ENCODE assay signal across 36 mouse cellular contexts in genomic region chr2:180474864-180475263, GRCm38 (mm10). TPM values are rescaled to one million over a fixed set of nuclear protein-coding genes. Genes with fewer than 3 reads are reported as not detected.
"Had no signal": no experiment of that assay in that cellular context is flagged by ENCODE, and none has a peak within 500 bp of the region (broad histone marks: within the 10 kb centered on the region; RNA-seq: fewer than 3 reads in every experiment).

No protein-coding gene starts in this region.

- H3K9me3 ChIP-seq: limb, embryonic 10.5 days; limb, embryonic 12.5 days; limb, embryonic 13.5 days; limb, embryonic 15.5 days; liver, embryonic 12.5 days; liver, embryonic 13.5 days; liver, embryonic 15.5 days; lung, embryonic 15.5 days; megakaryocyte, embryonic 14.5 days; midbrain, embryonic 10.5 days; midbrain, embryonic 12.5 days; midbrain, embryonic 13.5 days; midbrain, embryonic 15.5 days; neural tube, embryonic 12.5 days had no signal

- H3K4me1 ChIP-seq: liver, embryonic 12.5 days; liver, embryonic 13.5 days; midbrain, embryonic 12.5 days had no signal

- H3K36me3 ChIP-seq: limb, embryonic 10.5 days; limb, embryonic 12.5 days; limb, embryonic 13.5 days; limb, embryonic 15.5 days; liver, embryonic 12.5 days; liver, embryonic 13.5 days; liver, embryonic 15.5 days; lung, embryonic 15.5 days; midbrain, embryonic 10.5 days; midbrain, embryonic 12.5 days; midbrain, embryonic 13.5 days; midbrain, embryonic 15.5 days; neural tube, embryonic 12.5 days had no signal

- H3K4me2 ChIP-seq: limb, embryonic 12.5 days; limb, embryonic 13.5 days; limb, embryonic 15.5 days; liver, embryonic 11.5 days; liver, embryonic 12.5 days; liver, embryonic 13.5 days; liver, embryonic 15.5 days; lung, embryonic 14.5 days; lung, embryonic 15.5 days; midbrain, embryonic 11.5 days; midbrain, embryonic 12.5 days; midbrain, embryonic 13.5 days; midbrain, embryonic 15.5 days; neural tube, embryonic 12.5 days had no signal

- H3K27ac ChIP-seq: limb, embryonic 10.5 days; limb, embryonic 12.5 days; limb, embryonic 13.5 days; limb, embryonic 15.5 days; liver, embryonic 12.5 days; liver, embryonic 13.5 days; liver, embryonic 14.5 days; liver, embryonic 15.5 days; lung, embryonic 15.5 days; macrophage; midbrain, embryonic 10.5 days; midbrain, embryonic 12.5 days; midbrain, embryonic 13.5 days; midbrain, embryonic 15.5 days; neural tube, embryonic 12.5 days had no signal

- H3K27me3 ChIP-seq: limb, embryonic 15.5 days; lung, embryonic 15.5 days; neural tube, embryonic 12.5 days had no signal

- DNase-seq: left cerebral cortex, postnatal 4 days; liver; liver, embryonic 13.5 days; liver, postnatal 0 days; lung, adult 18-20 months; lung, adult 2 months; lung, embryonic 14.5 days; lung, postnatal 10 days; lung, postnatal 14 days; lung, postnatal 36 days; lung, postnatal 4 days; midbrain, embryonic 14.5 days had no signal

- H3K9ac ChIP-seq: limb, embryonic 12.5 days; limb, embryonic 13.5 days; limb, embryonic 15.5 days; liver, embryonic 12.5 days; liver, embryonic 13.5 days; liver, embryonic 14.5 days; liver, embryonic 15.5 days; liver, postnatal 0 days; lung, embryonic 14.5 days; lung, embryonic 15.5 days; midbrain, embryonic 12.5 days; midbrain, embryonic 13.5 days; midbrain, embryonic 15.5 days; neural tube, embryonic 12.5 days had no signal

- H3K4me3 ChIP-seq: limb, embryonic 10.5 days; limb, embryonic 12.5 days; limb, embryonic 13.5 days; limb, embryonic 15.5 days; liver, embryonic 12.5 days; liver, embryonic 13.5 days; liver, embryonic 15.5 days; lung, embryonic 15.5 days; megakaryocyte, embryonic 14.5 days; midbrain, embryonic 10.5 days; midbrain, embryonic 12.5 days; midbrain, embryonic 13.5 days; midbrain, embryonic 15.5 days; myocyte; neural tube, embryonic 12.5 days had no signal

RNA-seq across cellular contexts. Expression of gene Ntsr1, which starts 24.9 kb away (rescaled TPM):
- total RNA-seq: liver, adult 2 months; megakaryocyte progenitor cell, adult 5-6 weeks; megakaryocyte, adult 5-6 weeks; megakaryocyte-erythroid progenitor cell, adult 5-6 weeks; monocyte, adult 5-6 weeks had no signal
- polyA plus RNA-seq: limb, embryonic 11.5 days; liver, adult 2 months; liver, postnatal 0 days; lung, adult 2 months; macrophage; myocyte had no signal
